Mouse (Mus musculus) heart, embryonic 14.5 days (tissue): ENCODE measurements around the gene Ccser1. TPM values are rescaled to one million over a fixed set of nuclear protein-coding genes. Genes with fewer than 3 reads are reported as not detected.

ENCODE experiments used
- ATAC-seq: fragments of 200-750 bp; cut with Nextera tagmentation; 2 replicates; pipeline ENCODE4 v1.8.0; 2017; ENCODE audit warnings: low read depth, moderate TSS enrichment; ENCODE audit not compliant: insufficient number of reproducible peaks, insufficient read depth, low FRiP score
- H3K27ac ChIP-seq, 2 experiments: fragments of 200-500 bp in 1 of 2; fragments of 300-500 bp in 1 of 2; sonication (generic) in 1 of 2; replicated peaks in 1 of 2; 2 replicates each; pipeline ENCODE4 v1.5.1; 2012 to 2014; ENCODE audit warnings: low read depth in 2 of 2, low read length in 2 of 2, control low read depth in 1 of 2, mild to moderate bottlenecking in 1 of 2, mixed read lengths in 1 of 2; ENCODE audit not compliant: control insufficient read depth in 1 of 2, insufficient read depth in 1 of 2
- H3K27me3 ChIP-seq: fragments of 300-500 bp; sonication (generic); 2 replicates; pipeline ENCODE4 v1.6.1; 2014; ENCODE audit warnings: mild to moderate bottlenecking, low read length, control low read depth; ENCODE audit not compliant: control insufficient read depth, insufficient read depth
- H3K36me3 ChIP-seq: fragments of 300-500 bp; sonication (generic); 2 replicates; pipeline ENCODE4 v1.6.1; 2014; ENCODE audit warnings: mild to moderate bottlenecking, control low read depth, low read length, mixed read lengths; ENCODE audit not compliant: control insufficient read depth, insufficient read depth
- H3K4me1 ChIP-seq, 2 experiments: fragments of 200-500 bp in 1 of 2; fragments of 300-500 bp in 1 of 2; sonication (generic) in 1 of 2; 2 replicates each; pipeline ENCODE4 v1.6.1; 2012 to 2014; ENCODE audit warnings: low read length in 2 of 2, control low read depth in 1 of 2, mixed read lengths in 1 of 2; ENCODE audit not compliant: control insufficient read depth in 2 of 2, insufficient read depth in 2 of 2
- H3K4me2 ChIP-seq: fragments of 300-500 bp; sonication (generic); 2 replicates; pipeline ENCODE4 v1.6.1; 2014; ENCODE audit warnings: mild to moderate bottlenecking, low read length
- H3K4me3 ChIP-seq, 2 experiments: fragments of 200-500 bp in 1 of 2; fragments of 300-500 bp in 1 of 2; sonication (generic) in 1 of 2; 2 replicates each; pipeline ENCODE4 v1.5.1; 2012 to 2014; ENCODE audit warnings: low read length in 2 of 2, mild to moderate bottlenecking in 2 of 2, control low read depth in 1 of 2, low read depth in 1 of 2, moderate library complexity in 1 of 2; ENCODE audit not compliant: control insufficient read depth in 1 of 2, insufficient read depth in 1 of 2
- H3K9ac ChIP-seq: fragments of 300-500 bp; sonication (generic); 2 replicates; pipeline ENCODE4 v1.6.1; 2014; ENCODE audit warnings: mild to moderate bottlenecking, low read length
- H3K9me3 ChIP-seq: fragments of 300-500 bp; sonication (generic); 2 replicates; pipeline ENCODE4 v1.6.1; 2016; ENCODE audit warnings: low read length, control low read depth; ENCODE audit not compliant: control insufficient read depth
- WGBS: fragments of 180-500 bp; shearing (Covaris S2); extraction: QIAGEN DNeasy Blood & Tissue Kit; methylation state at CpG from one replicate; pipeline ENCODE4 v1.1.7; 2014; 5-methylcytosine and 5-hydroxymethylcytosine counted together
- polyA plus RNA-seq: library from polyadenylated mRNA; unstranded; fragments of >200 nt; fragmentation: Nextera tagmentation; extraction: Ambion mirVana; gene quantifications from 2 replicates; pipeline ENCODE4 v1.2.1, GENCODE M21; 2014

Gene Ccser1
- polyA plus RNA-seq, 1 experiment from 2014 or later = 3.7 TPM

- Histone ChIP-seq H3K36me3 (no peaks in the 10 kb centered on the region), H3K27ac (no peak overlapping the region), H3K27me3 (no peaks in the 10 kb centered on the region), H3K4me2 (no peak overlapping the region), H3K4me1 (no peaks in the 10 kb centered on the region), H3K4me3 (no peak overlapping the region), H3K9ac (no peak overlapping the region), H3K9me3 (no peaks in the 10 kb centered on the region)
- 63% methylated on average over 1 of the region's 1 CpGs for WGBS
- no peak for ATAC-seq
These were observed 751.5 kb downstream of the Ccser1 start for GRCm38 (mm10) chr6:61931622-61932021.

- Histone ChIP-seq H3K4me3 (no peak overlapping the region), H3K9me3 (no peaks in the 10 kb centered on the region), H3K9ac (no peak overlapping the region), H3K27me3 (no peaks in the 10 kb centered on the region), H3K27ac (no peak overlapping the region), H3K36me3 (no peaks in the 10 kb centered on the region), H3K4me2 (no peak overlapping the region), H3K4me1 (no peaks in the 10 kb centered on the region)
- WGBS = 82% methylated on average over 1 of the region's 1 CpGs
- no peak for ATAC-seq
These were observed 756.5 kb downstream of the Ccser1 start for GRCm38 (mm10) chr6:61936656-61937055.

GRCm38 (mm10) chr6:61939236-61939635 lies 759.1 kb downstream of the Ccser1 start:
- H3K27me3 ChIP-seq = no peaks in the 10 kb centered on the region
- H3K4me2 ChIP-seq = no peak overlapping the region
- 56% methylated on average over 1 of the region's 1 CpGs for WGBS
- no peak overlapping the region for H3K9ac ChIP-seq
- H3K27ac ChIP-seq = no peak overlapping the region
- no peaks in the 10 kb centered on the region for H3K9me3 ChIP-seq
- ATAC-seq = no peak
- H3K4me3 ChIP-seq = no peak overlapping the region
- H3K4me1 ChIP-seq = no peaks in the 10 kb centered on the region
- H3K36me3 ChIP-seq = no peaks in the 10 kb centered on the region

DNA sequence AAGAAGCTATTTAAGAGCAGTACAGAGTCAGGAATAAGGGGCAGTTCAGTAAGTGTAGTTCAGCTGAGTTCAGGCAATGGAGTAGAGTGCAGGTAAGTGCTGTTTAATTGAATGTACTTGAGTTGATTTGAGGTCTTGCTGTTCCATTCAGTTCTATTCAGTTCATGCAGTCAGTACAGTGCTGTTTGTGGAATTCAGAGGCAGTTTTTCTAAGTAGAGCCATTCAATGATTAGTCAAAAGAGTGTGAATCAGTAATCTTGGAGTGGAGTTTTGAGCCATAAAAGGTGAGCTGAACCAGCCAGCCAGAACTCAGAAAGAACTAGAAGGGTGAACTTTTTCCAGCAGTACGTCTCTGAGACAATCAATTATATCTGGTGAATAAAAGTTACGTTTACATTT lies 773.6 kb downstream of the Ccser1 start:
- ATAC-seq = no peak
- Histone ChIP-seq H3K9ac (no peak overlapping the region), H3K27ac (no peak overlapping the region), H3K4me3 (no peak overlapping the region), H3K27me3 (no peaks in the 10 kb centered on the region), H3K9me3 (no peaks in the 10 kb centered on the region), H3K4me2 (no peak overlapping the region), H3K36me3 (no peaks in the 10 kb centered on the region), H3K4me1 (no peaks in the 10 kb centered on the region)
- 78% methylated on average over 2 of the region's 2 CpGs for whole genome bisulfite sequencing

DNA sequence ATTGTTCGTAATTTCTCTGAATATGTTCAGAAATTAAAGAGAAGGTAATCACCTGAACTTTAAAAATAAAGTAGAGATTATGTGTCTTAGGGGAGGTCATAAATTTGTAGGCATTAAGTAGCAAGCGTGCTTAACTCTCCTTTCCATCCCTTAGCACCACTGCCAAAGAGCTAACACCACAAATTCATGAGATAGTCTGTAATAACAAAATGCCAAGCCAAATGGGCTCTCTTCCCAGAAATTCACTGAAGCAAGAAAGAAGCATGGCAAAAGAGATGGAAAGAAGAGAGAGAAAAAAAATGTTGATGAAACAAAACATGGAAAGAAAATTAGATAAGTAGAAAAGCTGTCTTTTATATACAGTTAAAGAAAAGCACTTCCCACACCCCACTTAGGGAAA lies 796.8 kb downstream of the Ccser1 start:
- Histone ChIP-seq H3K4me1 (no peaks in the 10 kb centered on the region), H3K9me3 (no peaks in the 10 kb centered on the region), H3K4me3 (no peak overlapping the region), H3K9ac (no peak overlapping the region), H3K36me3 (no peaks in the 10 kb centered on the region), H3K27me3 (no peaks in the 10 kb centered on the region), H3K27ac (no peak overlapping the region), H3K4me2 (no peak overlapping the region)
- 69% methylated on average over 2 of the region's 2 CpGs for WGBS
- ATAC-seq = no peak

GRCm38 (mm10) chr6:61978379-61978778 lies 798.3 kb downstream of the Ccser1 start:
- Histone ChIP-seq H3K9ac (no peak overlapping the region), H3K9me3 (no peaks in the 10 kb centered on the region), H3K36me3 (no peaks in the 10 kb centered on the region), H3K4me1 (no peaks in the 10 kb centered on the region), H3K4me3 (no peak overlapping the region), H3K4me2 (no peak overlapping the region), H3K27me3 (no peaks in the 10 kb centered on the region), H3K27ac (no peak overlapping the region)
- 16% methylated on average over 2 of the region's 2 CpGs for WGBS
- no peak for ATAC-seq

- no peaks in the 10 kb centered on the region for H3K9me3 ChIP-seq
- H3K4me1 ChIP-seq = no peaks in the 10 kb centered on the region
- no peaks in the 10 kb centered on the region for H3K36me3 ChIP-seq
- no peak overlapping the region for H3K4me2 ChIP-seq
- H3K4me3 ChIP-seq = no peak overlapping the region
- no peak for ATAC-seq
- H3K27ac ChIP-seq = no peak overlapping the region
- H3K27me3 ChIP-seq = no peaks in the 10 kb centered on the region
- no peak overlapping the region for H3K9ac ChIP-seq
These were observed 834.2 kb downstream of the Ccser1 start for GRCm38 (mm10) chr6:62014374-62014773.

GRCm38 (mm10) chr6:62044454-62044853 lies 864.3 kb downstream of the Ccser1 start:
- no peaks in the 10 kb centered on the region for H3K27me3 ChIP-seq
- H3K9ac ChIP-seq = no peak overlapping the region
- H3K4me2 ChIP-seq = no peak overlapping the region
- no peaks in the 10 kb centered on the region for H3K36me3 ChIP-seq
- H3K4me3 ChIP-seq = no peak overlapping the region
- no peaks in the 10 kb centered on the region for H3K9me3 ChIP-seq
- no peaks in the 10 kb centered on the region for H3K4me1 ChIP-seq
- no peak for ATAC-seq
- 34% methylated on average over 1 of the region's 1 CpGs for WGBS
- H3K27ac ChIP-seq = no peak overlapping the region
